Mouse (Mus musculus): ENCODE data around the gene Ptges. TPM values are rescaled to one million over a fixed set of nuclear protein-coding genes. Genes with fewer than 3 reads are reported as not detected.

The Ptges gene
- polyA plus RNA-seq, 1 experiment = not detected

DNA sequence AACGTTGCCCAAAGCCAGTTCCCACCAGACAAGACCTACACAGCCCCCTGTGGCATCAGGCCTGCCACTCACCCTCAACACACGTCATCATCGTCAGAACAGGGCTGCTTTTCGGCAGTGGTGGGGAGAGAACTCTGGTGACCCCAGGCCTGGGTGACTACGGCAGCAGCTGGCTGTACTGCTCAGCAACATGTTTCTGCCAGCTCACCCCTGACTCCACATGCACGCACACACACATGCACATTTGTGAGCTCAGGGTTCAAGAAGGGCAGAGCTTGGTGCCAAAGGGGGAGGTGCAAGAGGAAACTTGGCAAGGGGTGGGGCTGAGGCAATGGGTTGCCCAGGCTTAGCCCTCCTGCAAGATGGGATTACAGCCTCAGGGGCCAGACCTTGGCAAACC is 32.4 kb downstream of the Ptges start:
- 62% methylated on average over 6 of the region's 6 CpGs for WGBS
- Histone ChIP-seq H3K4me1 (ENCODE audit: control insufficient read depth, insufficient read depth, low read length) (no peaks in the 10 kb centered on the region), H3K27ac (ENCODE audit: insufficient read depth, low read depth, low read length) (no peak overlapping the region), H3K4me3 (ENCODE audit: insufficient read depth, low read depth, low read length) (no peak overlapping the region)
- no peak for TF ChIP-seq CTCF (IDR thresholded peaks at IDR 0.05; ENCODE audit: insufficient read depth, low read depth, low read length)
- no peak for TF ChIP-seq POLR2A (IDR thresholded peaks at IDR 0.05; ENCODE audit: insufficient read depth, low read depth, low read length)

DNA sequence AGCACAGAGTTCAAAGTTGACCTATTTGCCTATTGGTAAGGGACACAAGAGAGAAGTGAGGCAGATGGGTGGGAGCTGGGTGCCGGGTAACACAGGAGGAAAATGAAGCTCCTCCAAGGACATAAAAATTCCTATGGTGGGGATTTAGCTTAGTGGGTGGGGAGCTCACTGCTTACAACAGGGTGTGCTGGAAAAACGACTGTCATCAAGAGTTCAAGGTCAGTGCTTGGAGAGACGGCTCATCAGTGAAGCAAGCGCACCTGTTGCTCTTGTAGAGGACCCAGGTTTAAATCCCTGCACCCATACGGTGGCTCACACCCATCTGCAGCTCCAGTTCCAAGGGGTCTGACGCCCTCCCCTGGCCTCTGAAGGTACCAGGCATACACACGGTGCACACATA is 35.7 kb downstream of the Ptges start:
- no peaks in the 10 kb centered on the region for H3K4me1 ChIP-seq (ENCODE audit: control insufficient read depth, insufficient read depth, low read length)
- TF ChIP-seq POLR2A (IDR thresholded peaks at IDR 0.05; ENCODE audit: insufficient read depth, low read depth, low read length) (no peak), CTCF (IDR thresholded peaks at IDR 0.05; ENCODE audit: insufficient read depth, low read depth, low read length) (no peak)
- 88% methylated on average over 7 of the region's 7 CpGs for WGBS
- H3K27ac ChIP-seq (ENCODE audit: insufficient read depth, low read depth, low read length) = no peak overlapping the region
- no peak overlapping the region for H3K4me3 ChIP-seq (ENCODE audit: insufficient read depth, low read depth, low read length)

DNA sequence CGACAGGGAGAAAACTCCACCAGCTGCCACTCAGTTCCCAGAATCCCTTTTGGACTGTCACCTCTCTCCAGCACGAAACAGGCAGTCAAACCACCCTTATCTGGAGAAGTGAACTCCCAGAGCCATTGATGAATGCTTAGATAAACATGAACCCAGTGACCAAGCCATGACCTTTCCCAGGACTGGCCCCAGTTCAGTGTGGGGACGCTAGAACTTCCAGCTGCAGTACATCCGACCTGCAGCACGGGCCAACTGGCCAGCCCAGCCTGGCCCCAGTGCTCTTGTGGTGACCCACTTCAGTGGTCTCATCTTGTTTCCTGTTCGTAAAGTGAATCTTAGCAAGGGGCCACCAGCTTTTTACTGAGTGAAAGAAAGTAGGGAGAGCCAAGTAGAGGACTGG is 36.3 kb downstream of the Ptges start:
- Histone ChIP-seq H3K27ac (ENCODE audit: insufficient read depth, low read depth, low read length) (no peak overlapping the region), H3K4me1 (ENCODE audit: control insufficient read depth, insufficient read depth, low read length) (no peaks in the 10 kb centered on the region), H3K4me3 (ENCODE audit: insufficient read depth, low read depth, low read length) (no peak overlapping the region)
- TF ChIP-seq CTCF (IDR thresholded peaks at IDR 0.05; ENCODE audit: insufficient read depth, low read depth, low read length) = no peak
- no peak for TF ChIP-seq POLR2A (IDR thresholded peaks at IDR 0.05; ENCODE audit: insufficient read depth, low read depth, low read length)
- 70% methylated on average over 6 of the region's 6 CpGs for WGBS

DNA sequence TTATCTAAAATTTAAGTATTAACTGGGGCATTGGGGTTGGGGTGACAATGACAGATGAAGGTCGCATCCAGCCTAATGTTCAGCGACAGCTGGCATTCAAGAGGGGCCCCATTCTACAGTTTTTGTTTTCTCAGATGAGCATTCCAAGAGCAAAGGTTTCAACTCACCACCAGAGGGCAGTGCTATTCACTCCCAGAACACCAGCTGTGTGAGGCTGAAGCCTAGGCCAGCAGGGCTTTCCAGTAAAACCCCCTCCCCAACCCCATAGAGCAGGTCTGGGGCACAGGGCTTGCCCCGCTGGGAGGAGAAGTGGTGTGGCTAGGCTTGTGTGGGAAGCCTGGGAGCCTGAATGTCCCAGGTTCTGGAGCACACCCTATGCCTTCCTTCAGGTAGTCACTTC is 38.7 kb downstream of the Ptges start:
- peaks cover 6% of the 10 kb centered on the region for H3K4me1 ChIP-seq (ENCODE audit: control insufficient read depth, insufficient read depth, low read length)
- no peak overlapping the region for H3K27ac ChIP-seq (ENCODE audit: insufficient read depth, low read depth, low read length)
- no peak overlapping the region for H3K4me3 ChIP-seq (ENCODE audit: insufficient read depth, low read depth, low read length)
- TF ChIP-seq CTCF (IDR thresholded peaks at IDR 0.05; ENCODE audit: insufficient read depth, low read depth, low read length) = peak; percentile 43; the same call in 1 of the 2 replicates
- no peak for TF ChIP-seq POLR2A (IDR thresholded peaks at IDR 0.05; ENCODE audit: insufficient read depth, low read depth, low read length)
- WGBS = 9% methylated on average over 3 of the region's 3 CpGs

DNA sequence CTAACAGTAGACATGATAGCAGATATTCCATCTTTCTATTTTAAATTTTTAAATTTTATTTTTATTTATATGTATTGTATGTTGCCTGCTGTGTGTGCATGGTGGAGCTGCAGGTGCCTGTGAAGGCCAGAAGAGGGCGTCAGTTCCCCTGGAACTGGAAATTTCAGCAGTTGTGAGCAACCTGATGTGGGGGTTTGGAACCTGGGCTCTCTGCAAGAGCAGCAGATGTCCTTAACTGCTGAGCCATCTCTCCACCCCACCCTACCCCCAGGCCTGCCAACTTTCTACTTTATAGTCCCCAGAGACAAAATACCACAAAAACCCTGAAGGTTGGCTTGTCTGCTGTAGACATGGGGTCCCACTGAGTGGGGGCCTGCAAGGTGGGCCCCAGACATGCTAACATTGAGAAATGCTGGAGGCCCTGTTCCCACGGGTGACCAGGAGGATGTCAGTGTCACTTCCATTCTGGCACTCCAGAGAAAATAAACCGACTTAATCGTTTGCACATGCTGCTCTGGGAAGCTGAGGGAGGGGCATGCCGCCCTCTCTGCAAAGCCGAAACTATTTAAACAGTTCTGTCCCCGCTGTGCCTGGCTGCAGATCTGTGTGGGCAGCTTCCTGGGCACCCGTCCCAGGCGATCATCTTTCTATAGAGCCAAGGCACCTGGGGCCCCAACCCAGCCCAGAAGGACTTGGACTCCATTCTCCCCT is 44.1 kb downstream of the Ptges start:
- TF ChIP-seq CTCF (IDR thresholded peaks at IDR 0.05; ENCODE audit: insufficient read depth, low read depth, low read length) (no peak), POLR2A (IDR thresholded peaks at IDR 0.05; ENCODE audit: insufficient read depth, low read depth, low read length) (no peak)

DNA sequence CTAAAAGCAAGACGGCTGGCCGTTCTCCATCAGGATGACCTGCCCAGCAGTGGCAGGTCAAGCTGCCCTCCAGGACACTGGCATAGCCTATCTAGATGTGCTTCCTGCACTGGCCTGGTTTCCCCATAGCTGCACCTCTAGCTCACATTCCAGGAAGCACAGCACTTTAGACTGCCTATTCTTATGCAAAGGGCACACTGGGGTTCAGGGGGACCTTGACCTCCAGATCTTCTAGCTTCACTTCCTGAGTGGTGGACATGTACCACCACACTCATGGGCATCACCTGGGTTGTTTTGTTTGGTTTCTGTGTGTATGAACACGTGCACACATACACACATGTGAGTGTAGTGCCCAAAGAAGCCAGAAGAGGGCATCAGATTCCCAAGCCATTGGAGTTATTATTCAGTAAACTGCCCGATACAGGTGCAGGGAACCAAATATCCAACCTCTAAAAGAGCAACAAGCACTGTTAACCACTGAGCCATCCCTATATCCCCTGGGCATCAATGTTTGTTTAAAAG is 44.8 kb downstream of the Ptges start:
- H3K4me1 ChIP-seq (ENCODE audit: control insufficient read depth, insufficient read depth, low read length) = peaks cover 13% of the 10 kb centered on the region
- no peak overlapping the region; the same call in 1 of the 2 replicates for H3K27ac ChIP-seq (ENCODE audit: insufficient read depth, low read depth, low read length)
- no peak for TF ChIP-seq CTCF (IDR thresholded peaks at IDR 0.05; ENCODE audit: insufficient read depth, low read depth, low read length)
- TF ChIP-seq POLR2A (IDR thresholded peaks at IDR 0.05; ENCODE audit: insufficient read depth, low read depth, low read length) = no peak
- H3K4me3 ChIP-seq (ENCODE audit: insufficient read depth, low read depth, low read length) = no peak overlapping the region
- WGBS = 94% methylated on average over 4 of the region's 4 CpGs

More for the DNA sequence above, 44.1 kb downstream of the Ptges start:
- 15% methylated on average over 9 of the region's 9 CpGs for WGBS
- H3K4me1 ChIP-seq (ENCODE audit: control insufficient read depth, insufficient read depth, low read length) = peaks cover 13% of the 10 kb centered on the region
- no peak overlapping the region for H3K4me3 ChIP-seq (ENCODE audit: insufficient read depth, low read depth, low read length)
- peak overlapping the region; percentile 50 for H3K27ac ChIP-seq (ENCODE audit: insufficient read depth, low read depth, low read length)

DNA sequence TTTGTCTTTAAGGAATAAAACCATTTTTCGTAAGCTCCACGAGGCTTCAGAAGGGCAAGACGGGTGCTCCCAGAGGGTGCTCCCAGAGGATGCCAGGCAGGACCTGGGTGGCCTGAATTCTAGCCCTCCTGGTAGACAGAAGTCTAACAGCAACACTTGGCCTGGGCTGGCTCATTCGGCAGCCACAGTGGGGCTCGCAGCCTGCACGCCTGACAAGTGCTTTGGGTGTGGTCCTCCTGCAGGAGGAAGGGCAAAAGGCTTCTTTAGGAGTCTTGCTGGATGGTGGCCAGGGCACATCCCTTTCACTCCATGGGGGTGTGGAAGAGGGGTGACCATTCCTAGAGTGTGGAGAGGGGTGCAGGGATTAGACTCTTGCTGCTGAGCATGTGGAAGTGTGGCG is 48.4 kb downstream of the Ptges start:
- Histone ChIP-seq H3K4me3 (ENCODE audit: insufficient read depth, low read depth, low read length) (no peak overlapping the region), H3K4me1 (ENCODE audit: control insufficient read depth, insufficient read depth, low read length) (peaks cover 8% of the 10 kb centered on the region), H3K27ac (ENCODE audit: insufficient read depth, low read depth, low read length) (no peak overlapping the region)
- 84% methylated on average over 7 of the region's 7 CpGs for WGBS
- TF ChIP-seq POLR2A (IDR thresholded peaks at IDR 0.05; ENCODE audit: insufficient read depth, low read depth, low read length) (no peak), CTCF (IDR thresholded peaks at IDR 0.05; ENCODE audit: insufficient read depth, low read depth, low read length) (no peak)

DNA sequence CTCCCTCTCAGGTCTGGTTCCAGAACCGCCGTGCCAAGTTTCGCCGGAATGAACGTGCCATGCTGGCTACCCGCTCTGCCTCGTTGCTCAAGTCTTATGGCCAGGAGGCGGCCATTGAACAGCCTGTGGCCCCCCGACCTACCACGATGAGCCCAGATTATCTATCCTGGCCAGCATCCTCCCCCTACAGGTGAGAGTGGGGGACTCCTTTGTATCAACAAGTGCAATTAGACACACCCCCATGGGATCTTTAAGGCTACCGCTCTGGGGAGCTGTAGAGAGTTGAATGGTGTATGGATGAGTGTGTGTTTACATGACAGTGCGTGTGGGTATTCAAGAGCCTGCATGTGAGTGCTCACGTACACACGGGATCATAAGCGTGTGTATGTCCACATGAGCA is 50.2 kb downstream of the Ptges start:
- TF ChIP-seq CTCF (IDR thresholded peaks at IDR 0.05; ENCODE audit: insufficient read depth, low read depth, low read length) (no peak), POLR2A (IDR thresholded peaks at IDR 0.05; ENCODE audit: insufficient read depth, low read depth, low read length) (no peak)
- no peak overlapping the region for H3K27ac ChIP-seq (ENCODE audit: insufficient read depth, low read depth, low read length)
- H3K4me3 ChIP-seq (ENCODE audit: insufficient read depth, low read depth, low read length) = no peak overlapping the region
- peaks cover 9% of the 10 kb centered on the region for H3K4me1 ChIP-seq (ENCODE audit: control insufficient read depth, insufficient read depth, low read length)
- WGBS = 95% methylated on average over 15 of the region's 15 CpGs

DNA sequence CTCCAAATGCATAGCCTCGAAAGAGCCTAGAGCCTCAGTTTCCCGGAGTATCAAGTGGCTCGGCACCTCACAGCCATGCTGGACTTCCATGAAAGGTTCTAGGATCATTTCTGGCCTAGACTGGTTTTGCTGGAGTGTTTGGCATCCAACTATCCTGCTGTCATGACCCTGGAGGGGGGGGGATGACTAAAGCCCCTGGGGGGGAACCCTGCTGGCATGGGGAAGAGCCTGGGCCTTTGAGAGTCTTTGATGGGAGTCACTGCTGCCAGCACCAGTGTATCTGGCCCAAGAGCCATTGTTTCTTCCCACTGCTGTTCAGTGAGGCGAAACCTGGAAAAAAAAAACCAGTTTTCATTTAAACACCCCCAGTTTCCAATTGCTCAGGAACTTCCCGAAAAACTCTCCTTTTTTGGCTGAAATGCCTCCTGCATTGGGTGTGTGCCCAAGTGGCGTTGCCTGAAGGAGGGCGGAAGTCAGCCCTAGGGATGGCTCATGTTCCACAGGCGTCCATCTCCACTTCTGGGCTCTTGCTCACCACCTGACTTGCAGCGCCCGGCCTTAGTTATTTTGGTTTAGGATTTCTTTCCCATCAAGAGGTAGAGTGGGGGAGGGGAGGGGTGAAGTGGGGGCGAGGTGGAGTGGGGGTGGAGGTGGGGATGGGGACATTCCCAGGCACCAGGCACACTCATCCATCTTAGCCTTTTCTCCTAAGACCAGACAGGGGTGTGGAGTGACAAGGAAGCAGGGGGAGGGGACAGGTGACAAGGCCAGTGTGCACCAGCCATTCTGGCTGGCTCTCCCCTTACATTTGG is 53.8 kb downstream of the Ptges start:
- 49% methylated on average over 11 of the region's 11 CpGs for WGBS
- H3K27ac ChIP-seq (ENCODE audit: insufficient read depth, low read depth, low read length) = no peak overlapping the region
- peaks cover 9% of the 10 kb centered on the region for H3K4me1 ChIP-seq (ENCODE audit: control insufficient read depth, insufficient read depth, low read length)
- no peak overlapping the region for H3K4me3 ChIP-seq (ENCODE audit: insufficient read depth, low read depth, low read length)
- TF ChIP-seq CTCF (IDR thresholded peaks at IDR 0.05; ENCODE audit: insufficient read depth, low read depth, low read length) (no peak), POLR2A (IDR thresholded peaks at IDR 0.05; ENCODE audit: insufficient read depth, low read depth, low read length) (no peak)

All from olfactory bulb, adult 2 months (tissue).